Mouse (Mus musculus) 416B (cell line): ENCODE measurements at regions not wholly inside any gene's neighbourhood (a gene's known extent, or its start where the extent isn't known, plus 50 kb on each side); places are given as distances from the start of the nearest gene placed in this dataset.

Experiments
- DNase-seq: peaks from one replicate; pipeline ENCODE4 v3.0.0; 2011; ENCODE audit warnings: low read depth

DNA sequence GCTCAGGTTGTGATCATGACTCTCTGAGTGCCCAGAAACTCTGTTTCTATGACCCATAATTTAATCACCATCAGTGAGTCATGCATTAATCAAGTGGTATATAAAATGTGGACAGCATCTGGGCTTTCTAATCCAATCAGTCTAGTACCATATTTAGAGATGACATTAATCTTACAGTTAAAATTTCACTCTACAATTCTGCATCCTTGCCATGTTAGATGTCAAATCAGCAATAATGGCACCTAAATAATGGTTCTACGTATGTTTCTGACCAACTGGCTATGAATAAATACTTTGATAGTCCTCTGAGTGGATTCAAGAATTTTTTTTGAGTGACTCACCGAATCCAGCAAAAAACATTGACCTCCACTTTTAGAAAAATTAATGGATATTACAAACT lies 383.0 kb upstream of the Gm12666 start:
- no peak for DNase-seq

GRCm38 (mm10) chr4:92565357-92565756 lies 373.8 kb upstream of the Gm12666 start:
- no peak for DNase-seq

DNA sequence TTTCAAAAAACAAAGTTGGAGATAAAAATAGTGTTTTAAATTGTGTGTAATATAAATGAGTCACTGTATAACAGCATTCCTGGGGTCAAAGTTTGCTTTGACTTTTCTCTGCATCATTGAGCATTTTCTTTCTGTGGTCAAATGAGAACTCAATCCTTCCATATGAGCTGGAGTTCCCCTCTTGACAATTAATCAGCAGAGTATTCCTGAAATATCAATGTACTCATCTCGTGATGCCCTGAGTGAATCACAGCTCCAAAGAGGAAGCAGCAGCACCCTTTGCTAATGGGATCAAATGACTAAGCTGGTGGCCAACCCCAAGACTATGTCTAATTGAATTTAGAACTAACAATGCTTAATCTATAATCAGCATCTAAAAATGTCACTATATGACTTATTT lies 363.6 kb upstream of the Gm12666 start:
- DNase-seq = no peak

DNA sequence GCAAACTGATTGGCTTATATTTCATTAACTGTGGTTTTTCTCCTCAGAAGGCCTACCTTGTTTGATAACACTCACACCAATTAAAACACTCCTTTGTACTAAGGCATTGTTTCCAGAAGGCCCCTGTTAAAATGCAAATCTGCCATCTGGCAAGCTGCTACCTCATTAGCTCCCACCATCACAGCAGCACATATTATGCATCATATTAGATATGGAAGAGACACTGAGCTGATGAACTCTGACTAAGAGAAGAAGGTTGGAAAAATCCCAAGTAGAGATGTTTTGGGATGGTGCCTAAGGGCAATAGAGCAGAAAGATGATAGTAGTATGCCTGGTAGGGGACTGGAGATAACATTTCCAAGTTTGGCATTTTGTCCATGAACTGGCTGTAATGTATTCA lies 350.5 kb upstream of the Gm12666 start:
- no peak for DNase-seq

DNA sequence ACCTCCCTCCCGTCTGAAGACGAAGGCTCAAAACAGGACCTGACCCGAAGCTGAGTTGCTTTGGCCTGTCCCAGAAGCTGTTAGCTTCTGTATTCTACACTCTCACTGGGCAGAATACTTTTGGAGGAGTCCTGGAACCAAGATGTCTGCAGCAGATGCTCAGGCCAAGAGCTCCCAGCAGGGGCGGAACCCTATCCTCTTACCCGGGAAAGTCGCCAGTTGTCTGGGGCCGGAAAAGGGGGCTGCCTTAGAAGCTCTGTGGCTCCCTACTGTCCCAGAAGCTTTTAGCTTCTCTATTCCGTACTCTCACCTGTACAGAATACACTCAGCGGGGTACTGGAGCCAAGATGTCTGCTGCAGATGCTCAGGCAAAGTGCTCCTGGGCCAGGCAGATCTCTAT lies 346.7 kb upstream of the Gm12666 start:
- no peak for DNase-seq

- DNase-seq = peak; percentile 43
These were observed 310.5 kb upstream of the Gm12666 start for GRCm38 (mm10) chr4:92502010-92502409.

GRCm38 (mm10) chr4:92500168-92500567 lies 308.6 kb upstream of the Gm12666 start:
- no peak for DNase-seq

DNA sequence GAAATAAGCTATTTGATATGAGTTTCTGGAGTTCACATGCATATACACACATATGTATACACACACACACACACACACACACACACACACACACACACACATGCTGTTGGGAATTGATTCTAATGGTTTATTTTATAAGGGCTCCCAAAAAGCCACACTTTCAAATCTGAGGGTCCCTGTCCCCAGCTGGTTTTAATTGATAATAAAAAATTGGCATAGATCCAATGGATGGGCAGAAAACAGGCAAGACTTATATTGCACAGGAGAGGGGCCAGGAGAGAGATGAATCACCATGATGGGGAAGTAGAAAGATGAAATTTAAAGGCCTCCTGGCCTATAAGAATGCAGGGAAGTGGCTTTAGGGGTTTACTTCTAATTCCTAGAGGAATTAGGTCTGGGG lies 295.1 kb upstream of the Gm12666 start:
- no peak for DNase-seq

- no peak for DNase-seq
These were observed 266.6 kb upstream of the Gm12666 start for GRCm38 (mm10) chr4:92458186-92458585.
